Mouse (Mus musculus): Measurements from ENCODE around the gene Ppp1r3c. TPM values are rescaled to one million over a fixed set of nuclear protein-coding genes. Genes with fewer than 3 reads are reported as not detected.
"Not testable (repeated sequence)": the region's sequence is repeated elsewhere in the genome, so short reads cannot be mapped to it uniquely, and the experiment has no call there.

The Ppp1r3c gene
- total RNA-seq, 2 experiments from 2014 or later = 54.8 to 70.0 TPM

GRCm38 (mm10) chr19:36738009-36738408 is 1.6 kb upstream of the Ppp1r3c start:
- no peak for DNase-seq (ENCODE audit: low spot score in 2 of 2)
- no peak overlapping the region for H3K27ac ChIP-seq
- peak; percentile 55 for TF ChIP-seq CTCF (conservative IDR thresholded peaks at IDR 0.05)

GRCm38 (mm10) chr19:36737087-36737486 is 634 bp upstream of the Ppp1r3c start:
- Histone ChIP-seq H3K4me3 (peak overlapping the region; percentile 67), H3K27ac (peak overlapping the region; percentile 79)
- no peak for DNase-seq (ENCODE audit: low spot score in 2 of 2)
- TF ChIP-seq CTCF (conservative IDR thresholded peaks at IDR 0.05) = no peak

More at GRCm38 (mm10) chr19:36738009-36738408, 1.6 kb upstream of the Ppp1r3c start:
- no peak overlapping the region for H3K4me3 ChIP-seq

- peak; percentile 36 for TF ChIP-seq CTCF (conservative IDR thresholded peaks at IDR 0.05)
- Histone ChIP-seq H3K27ac (peak overlapping the region; percentile 52; the same call in 1 of the 2 replicates), H3K4me3 (peak overlapping the region; percentile 67)
- no peak for DNase-seq (ENCODE audit: low spot score in 2 of 2)
Measured at GRCm38 (mm10) chr19:36734308-36735038, 2.0 kb downstream of the Ppp1r3c start.

GRCm38 (mm10) chr19:36733191-36733943 is 3.1 kb downstream of the Ppp1r3c start:
- peak overlapping the region; percentile 67 for H3K4me3 ChIP-seq
- H3K27ac ChIP-seq = peak overlapping the region; percentile 36; the same call in 1 of the 2 replicates
- no peak for TF ChIP-seq CTCF (conservative IDR thresholded peaks at IDR 0.05)
- DNase-seq (ENCODE audit: low spot score in 2 of 2) = no peak

GRCm38 (mm10) chr19:36731310-36731709 is 5.1 kb downstream of the Ppp1r3c start:
- no peak for TF ChIP-seq CTCF (conservative IDR thresholded peaks at IDR 0.05)
- peak in 1 of 2 experiments; percentile 18 for DNase-seq (ENCODE audit: low spot score in 2 of 2)
- Histone ChIP-seq H3K4me3 (peak overlapping the region; percentile 67), H3K27ac (peak overlapping the region; percentile 5; the same call in 1 of the 2 replicates)

- not testable (repeated sequence) for H3K27ac ChIP-seq; DNase-seq (ENCODE audit: low spot score in 2 of 2); H3K4me3 ChIP-seq
Measured at GRCm38 (mm10) chr19:36730414-36730813, 6.0 kb downstream of the Ppp1r3c start.

- DNase-seq (ENCODE audit: low spot score in 2 of 2) = no peak
- peak overlapping the region; percentile 64; the same call in 1 of the 2 replicates for H3K27ac ChIP-seq
- no peak overlapping the region for H3K4me3 ChIP-seq
- TF ChIP-seq CTCF (conservative IDR thresholded peaks at IDR 0.05) = no peak
Measured at GRCm38 (mm10) chr19:36728741-36729460, 7.6 kb downstream of the Ppp1r3c start.

GRCm38 (mm10) chr19:36724970-36725369 is 11.5 kb downstream of the Ppp1r3c start:
- DNase-seq (ENCODE audit: low spot score in 2 of 2) = no peak
- Histone ChIP-seq H3K4me3 (no peak overlapping the region), H3K27ac (no peak overlapping the region)
- no peak for TF ChIP-seq CTCF (conservative IDR thresholded peaks at IDR 0.05)

- H3K27ac ChIP-seq = no peak overlapping the region
- TF ChIP-seq CTCF (conservative IDR thresholded peaks at IDR 0.05) = no peak
- DNase-seq (ENCODE audit: low spot score in 2 of 2) = no peak
- no peak overlapping the region for H3K4me3 ChIP-seq
Measured at GRCm38 (mm10) chr19:36721139-36721538, 15.3 kb downstream of the Ppp1r3c start.

GRCm38 (mm10) chr19:36716221-36716620 is 20.2 kb downstream of the Ppp1r3c start:
- DNase-seq (ENCODE audit: low spot score in 2 of 2) = no peak
- no peak overlapping the region for H3K4me3 ChIP-seq
- TF ChIP-seq CTCF (conservative IDR thresholded peaks at IDR 0.05) = no peak
- no peak overlapping the region for H3K27ac ChIP-seq

- no peak for TF ChIP-seq CTCF (conservative IDR thresholded peaks at IDR 0.05)
Measured at GRCm38 (mm10) chr19:36715591-36715990, 20.9 kb downstream of the Ppp1r3c start.

GRCm38 (mm10) chr19:36714492-36714891 is 22.0 kb downstream of the Ppp1r3c start:
- no peak for TF ChIP-seq CTCF (conservative IDR thresholded peaks at IDR 0.05)
- Histone ChIP-seq H3K4me3 (no peak overlapping the region), H3K27ac (no peak overlapping the region)
- no peak for DNase-seq (ENCODE audit: low spot score in 2 of 2)

More at GRCm38 (mm10) chr19:36715591-36715990, 20.9 kb downstream of the Ppp1r3c start:
- no peak overlapping the region for H3K27ac ChIP-seq
- DNase-seq (ENCODE audit: low spot score in 2 of 2) = no peak
- H3K4me3 ChIP-seq = no peak overlapping the region

- Histone ChIP-seq H3K4me3 (no peak overlapping the region), H3K27ac (no peak overlapping the region)
- no peak for TF ChIP-seq CTCF (conservative IDR thresholded peaks at IDR 0.05)
- no peak for DNase-seq (ENCODE audit: low spot score in 2 of 2)
Measured at GRCm38 (mm10) chr19:36713092-36713491, 23.4 kb downstream of the Ppp1r3c start.

All from layer of hippocampus, adult 2 months (tissue).